Mouse (Mus musculus) skeletal muscle tissue, adult 2 months (tissue): ENCODE results near the gene Hoxa4.
A peak's percentile ranks its signal among the peaks of the same experiment; 100 is the strongest.

Source experiments
- DNase-seq: peaks from one replicate; pipeline ENCODE4 v3.0.0-alpha.2; 2012; ENCODE audit warnings: low read depth, low spot score

Hoxa4 gene

GRCm38 (mm10) chr6:52190906-52191810 is at the start of gene Hoxa4:
Gene Hoxa4 (minus strand): TSS chr6:52191753.
- no peak for DNase-seq

- DNase-seq: no peak
These were observed 49.6 kb upstream of the Hoxa4 start for GRCm38 (mm10) chr6:52241001-52241621.

- DNase-seq: peak; percentile 74
These were observed 48.9 kb upstream of the Hoxa4 start, which contains the start of gene Hoxa10 for GRCm38 (mm10) chr6:52240389-52241000. Gene Hoxa10 (minus strand): TSS chr6:52240854.

- DNase-seq: no peak
These were observed 48.3 kb upstream of the Hoxa4 start for GRCm38 (mm10) chr6:52239625-52240388.

- no peak for DNase-seq
These were observed 47.4 kb upstream of the Hoxa4 start for GRCm38 (mm10) chr6:52238976-52239375.

GRCm38 (mm10) chr6:52238155-52238545 is 46.6 kb upstream of the Hoxa4 start:
- DNase-seq: no peak

GRCm38 (mm10) chr6:52237346-52238154 is 46.0 kb upstream of the Hoxa4 start:
- no peak for DNase-seq

GRCm38 (mm10) chr6:52236806-52237205 is 45.3 kb upstream of the Hoxa4 start:
- no peak for DNase-seq

- DNase-seq: no peak
These were observed 44.3 kb upstream of the Hoxa4 start for GRCm38 (mm10) chr6:52235866-52236265.

- no peak for DNase-seq
These were observed 43.7 kb upstream of the Hoxa4 start for GRCm38 (mm10) chr6:52235267-52235666.

GRCm38 (mm10) chr6:52234428-52235140 is 43.0 kb upstream of the Hoxa4 start:
- DNase-seq: no peak

GRCm38 (mm10) chr6:52233546-52234427 is 42.2 kb upstream of the Hoxa4 start:
- DNase-seq: no peak

- no peak for DNase-seq
These were observed 41.5 kb upstream of the Hoxa4 start for GRCm38 (mm10) chr6:52232984-52233545.

- no peak for DNase-seq
These were observed 41.0 kb upstream of the Hoxa4 start for GRCm38 (mm10) chr6:52232568-52232965.

- DNase-seq: no peak
These were observed 40.5 kb upstream of the Hoxa4 start for GRCm38 (mm10) chr6:52231885-52232567.

- DNase-seq: no peak
These were observed 39.1 kb upstream of the Hoxa4 start, which contains the start of gene Hoxa9 for GRCm38 (mm10) chr6:52230516-52231165. Gene Hoxa9 (minus strand): TSS chr6:52231089.

GRCm38 (mm10) chr6:52229558-52230416 is 38.2 kb upstream of the Hoxa4 start:
- DNase-seq: no peak
